ENCODE assay signal across 8 mouse cellular contexts in genomic region chr19:45436019-45436418, GRCm38 (mm10).
A peak's percentile ranks its signal among the peaks of the same experiment; 100 is the strongest.
DNase-seq lines count a peak whose midpoint lies in the region; ATAC-seq and TF ChIP-seq lines count a peak whose summit lies in the region.
"Not testable (repeated sequence)": the region's sequence is repeated elsewhere in the genome, so short reads cannot be mapped to it uniquely, and the experiment has no call there.

No protein-coding gene starts in this region.

- TF ChIP-seq CTCF in CH12.LX (conservative IDR thresholded peaks at IDR 0.05 in 1 of 2, IDR thresholded peaks at IDR 0.05 in 1 of 2; ENCODE audit: low read depth in 2 of 2, low read length in 2 of 2), result peak; percentile 50 to 89
- peak; percentile 83 for TF ChIP-seq CTCF in brain, embryonic 14.5 days (IDR thresholded peaks at IDR 0.05; ENCODE audit: borderline replicate concordance, extremely low read depth, insufficient read depth, insufficient read length)
- TF ChIP-seq CTCF in kidney, postnatal 0 days (IDR thresholded peaks at IDR 0.05; ENCODE audit: low read depth), result peak; percentile 91

- peak; percentile 86 for TF ChIP-seq RAD21 in CH12.LX (IDR thresholded peaks at IDR 0.05; ENCODE audit: low read depth, low read length)

- H3K4me1 ChIP-seq in CH12.LX (ENCODE audit: control insufficient read depth in 1 of 2, insufficient read depth in 2 of 2); kidney, postnatal 0 days (replicated peaks; ENCODE audit: insufficient read depth, low read length); stomach, embryonic 14.5 days (ENCODE audit: control insufficient read depth, insufficient read depth, low read length): not testable (repeated sequence)
- H3K4me1 ChIP-seq in heart, embryonic 13.5 days, result peaks cover 24% of the 10 kb centered on the region

- H3K4me2 ChIP-seq in CH12.LX (ENCODE audit: insufficient read depth, low read depth, poor library complexity, severe bottlenecking); heart, embryonic 13.5 days; kidney, postnatal 0 days (ENCODE audit: low read length); stomach, embryonic 14.5 days (replicated peaks; ENCODE audit: low read depth, low read length): not testable (repeated sequence)

- not testable (repeated sequence) for H3K79me2 ChIP-seq in CH12.LX (replicated peaks; ENCODE audit: control insufficient read depth, extremely low read depth, insufficient read depth, poor library complexity, severe bottlenecking)

- not testable (repeated sequence) for H3K36me3 ChIP-seq in CH12.LX (replicated peaks in 1 of 2; ENCODE audit: control insufficient read depth in 1 of 2, insufficient read depth in 1 of 2, low read length in 1 of 2); heart, embryonic 13.5 days; kidney, postnatal 0 days (ENCODE audit: insufficient read depth, low read length); stomach, embryonic 14.5 days (ENCODE audit: control insufficient read depth, insufficient read depth, low read length)

- TF ChIP-seq POLR2A in CH12.LX (IDR thresholded peaks at IDR 0.05; ENCODE audit: low read depth, low read length); brain, embryonic 14.5 days (IDR thresholded peaks at IDR 0.05; ENCODE audit: borderline replicate concordance, extremely low read depth, insufficient read depth, insufficient read length, poor library complexity, severe bottlenecking): not testable (repeated sequence)

- dilution Hi-C loops in CH12.LX (cut with MboI; ENCODE audit: extremely low pct_ligation_motif_present, extremely low pct_unique_long_range_greater_than_20kb, low sequenced_read_pairs), result not testable (repeated sequence)

- TF ChIP-seq EP300 in CH12.LX (IDR thresholded peaks at IDR 0.05; ENCODE audit: low read length), result not testable (repeated sequence)

- H3K9me3 ChIP-seq in CH12.LX (replicated peaks; ENCODE audit: low read length); heart, embryonic 13.5 days; kidney, postnatal 0 days (replicated peaks; ENCODE audit: low read length); stomach, embryonic 14.5 days (ENCODE audit: control insufficient read depth, low read depth, low read length): not testable (repeated sequence)

- ATAC-seq in erythroblast, adult 5-6 weeks (replicated peaks; ENCODE audit: low FRiP score, poor library complexity, severe bottlenecking), result peak; percentile 98
- ATAC-seq in heart, embryonic 13.5 days (ENCODE audit: extremely low read depth, insufficient number of reproducible peaks, low FRiP score, low TSS enrichment), result peak; percentile 58; the same call in 1 of the 2 replicates
- not testable (repeated sequence) for ATAC-seq in kidney, postnatal 0 days (replicated peaks; ENCODE audit: low FRiP score, low read depth)
- peak; percentile 90 for ATAC-seq in monocyte, adult 5-6 weeks (replicated peaks; ENCODE audit: insufficient number of reproducible peaks, low FRiP score, low TSS enrichment, poor library complexity, severe bottlenecking)
- peak; percentile 58; the same call in 1 of the 2 replicates for ATAC-seq in stomach, embryonic 14.5 days (ENCODE audit: insufficient number of reproducible peaks, insufficient read depth, low FRiP score, low read depth)

- in situ Hi-C loops in CH12.LX (cut with MboI; ENCODE audit: low pct_ligation_motif_present, low pct_unique_long_range_greater_than_20kb, low sequenced_read_pairs), result loop anchor here (5.0 kb wide), 1 partner anchor 214 kb away; no protein-coding TSS in a partner anchor

- not testable (repeated sequence) for H3K9ac ChIP-seq in CH12.LX (ENCODE audit: insufficient read depth, low read depth); heart, embryonic 13.5 days; kidney, postnatal 0 days (ENCODE audit: low read depth, low read length); stomach, embryonic 14.5 days (replicated peaks; ENCODE audit: low read depth, low read length)

- DNase-seq in CH12.LX (ENCODE audit: extremely low read depth), result peak; percentile 72
- peak; percentile 88 for DNase-seq in brain, embryonic 14.5 days (ENCODE audit: low read depth)
- peak; percentile 88 for DNase-seq in kidney, postnatal 0 days (ENCODE audit: low spot score)
- peak; percentile 75 for DNase-seq in liver

- H3K4me3 ChIP-seq in CH12.LX (replicated peaks in 1 of 3; ENCODE audit: low read depth in 2 of 3, low read length in 2 of 3, poor library complexity in 1 of 3); heart, embryonic 13.5 days; kidney, postnatal 0 days (replicated peaks; ENCODE audit: low read depth, low read length); stomach, embryonic 14.5 days (ENCODE audit: low read depth, low read length): not testable (repeated sequence)

- H3K27ac ChIP-seq in CH12.LX (ENCODE audit: insufficient read depth, low read depth); heart, embryonic 13.5 days (replicated peaks); kidney, postnatal 0 days; stomach, embryonic 14.5 days (ENCODE audit: low read length): not testable (repeated sequence)

- not testable (repeated sequence) for H3K27me3 ChIP-seq in CH12.LX (replicated peaks); heart, embryonic 13.5 days (replicated peaks); kidney, postnatal 0 days (ENCODE audit: insufficient read depth, low read length); stomach, embryonic 14.5 days (ENCODE audit: control insufficient read depth, insufficient read depth, low read length)

TF ChIP-seq in CH12.LX, 34 proteins besides CTCF, POLR2A, EP300 and RAD21:
- TF ChIP-seq USF1 (IDR thresholded peaks at IDR 0.05; ENCODE audit: low read depth, low read length) (peak; percentile 59), SMC3 (IDR thresholded peaks at IDR 0.05; ENCODE audit: low read depth, low read length) (peak; percentile 84)
